Mouse (Mus musculus): Measurements from ENCODE around the gene Slc16a14.

Slc16a14 gene

DNA sequence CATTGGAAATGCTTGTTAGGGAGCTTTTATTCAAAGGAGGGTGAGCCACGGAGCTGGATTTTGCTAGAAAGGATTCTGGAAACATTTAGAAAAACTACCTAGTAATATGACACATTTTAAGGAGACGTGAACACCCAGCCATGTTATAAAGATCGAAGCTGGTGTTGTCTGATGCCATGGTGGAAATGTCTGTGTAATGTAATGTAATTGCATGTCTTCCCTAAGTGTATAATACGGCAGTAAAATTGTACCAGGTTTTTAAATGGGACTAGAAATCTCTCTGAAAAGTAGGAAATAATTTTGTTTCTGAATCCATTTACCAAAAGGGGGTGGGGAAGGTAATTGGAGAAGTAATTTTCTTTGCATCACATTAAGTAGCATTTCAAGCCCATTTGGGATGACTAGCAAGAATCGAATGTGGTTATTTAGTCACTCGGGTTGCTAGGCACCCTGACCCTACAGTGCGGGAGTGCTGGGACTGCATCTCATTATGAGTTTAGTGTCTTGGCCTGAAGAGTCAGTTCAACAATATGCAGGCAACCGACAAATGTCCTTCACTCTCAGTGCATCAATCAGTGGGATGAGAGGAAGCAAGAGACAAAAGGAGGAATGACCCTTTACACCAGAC is 24.6 kb downstream of the Slc16a14 start:
- DNase-seq (ENCODE audit: low spot score): no peak

DNA sequence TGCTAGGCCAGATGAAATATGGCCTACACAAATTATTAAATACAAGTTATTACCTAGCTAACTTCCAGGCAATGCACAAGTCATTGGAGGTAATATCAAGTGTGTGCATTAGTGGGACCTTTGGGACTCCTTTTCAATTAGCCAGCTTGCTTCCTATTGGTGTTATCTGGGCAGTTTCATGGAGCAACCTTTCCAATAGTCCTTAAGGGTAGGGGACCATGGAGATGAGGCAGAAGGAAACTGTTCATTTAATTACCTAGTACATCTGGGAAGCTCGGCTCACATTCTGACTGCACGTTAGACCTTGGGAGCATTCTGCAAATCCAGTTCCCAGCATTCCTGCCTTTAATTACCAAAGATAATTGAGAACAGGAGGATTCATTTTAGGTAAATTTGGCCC is 30.5 kb downstream of the Slc16a14 start:
- DNase-seq (ENCODE audit: low spot score): no peak

DNA sequence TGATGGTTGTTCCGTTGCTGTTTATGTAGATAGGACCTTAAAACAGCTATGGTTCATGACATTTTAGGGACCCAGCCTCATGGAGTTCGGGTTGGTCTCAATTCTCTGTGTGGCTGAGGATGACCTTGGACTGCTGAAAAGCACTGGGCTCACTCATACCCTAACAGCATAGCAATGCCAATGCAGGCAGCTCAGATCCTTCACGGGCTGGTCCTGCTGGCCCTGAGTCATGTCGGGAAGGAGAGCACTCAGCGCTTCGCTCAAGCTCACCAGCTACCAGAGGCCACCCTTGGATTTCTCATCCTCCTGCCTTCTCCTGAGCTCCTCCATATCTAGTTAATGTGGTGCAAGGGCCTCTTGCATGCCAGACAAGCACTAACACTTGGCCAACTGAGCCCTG is 35.8 kb downstream of the Slc16a14 start:
- DNase-seq (ENCODE audit: low spot score): no peak

DNA sequence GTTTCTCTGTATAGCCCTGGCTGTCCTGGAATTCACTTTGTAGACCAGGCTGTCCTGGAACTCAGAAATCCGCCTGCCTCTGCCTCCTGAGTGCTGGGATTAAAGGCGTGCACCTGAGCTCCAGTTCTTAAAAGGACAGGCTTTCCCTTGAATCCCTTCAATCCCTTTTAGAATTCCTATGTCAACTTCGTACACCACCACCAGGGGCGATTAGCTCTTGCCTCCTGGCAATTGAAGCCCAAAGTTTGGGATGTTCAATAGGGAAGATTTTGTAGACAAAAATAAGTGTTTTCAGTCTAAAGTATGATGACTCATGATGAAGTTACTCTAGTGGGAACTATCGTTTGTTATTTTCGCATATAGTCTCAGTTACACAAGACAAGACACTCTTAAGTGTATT is 37.6 kb downstream of the Slc16a14 start:
- no peak for DNase-seq (ENCODE audit: low spot score)

DNA sequence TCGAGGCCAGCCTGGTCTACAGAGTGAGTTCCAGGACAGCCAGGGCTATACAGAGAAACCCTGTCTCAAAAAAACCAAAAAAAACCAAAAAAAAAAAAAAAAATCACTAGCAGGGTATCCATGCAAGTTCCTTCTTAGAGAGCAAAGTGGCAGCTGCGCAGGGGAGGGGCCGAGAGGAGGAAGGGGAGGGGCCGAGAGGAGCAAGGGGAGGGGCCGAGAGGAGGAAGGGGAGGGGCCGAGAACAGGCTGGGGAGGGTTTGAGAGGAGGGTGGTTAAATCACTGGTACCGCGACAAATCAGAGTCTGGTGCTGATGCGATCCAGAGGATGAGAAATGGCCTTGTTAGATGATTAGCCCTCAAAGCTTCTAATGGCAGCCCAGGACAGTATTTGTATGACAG is 43.2 kb downstream of the Slc16a14 start:
- DNase-seq (ENCODE audit: low spot score): no peak

DNA sequence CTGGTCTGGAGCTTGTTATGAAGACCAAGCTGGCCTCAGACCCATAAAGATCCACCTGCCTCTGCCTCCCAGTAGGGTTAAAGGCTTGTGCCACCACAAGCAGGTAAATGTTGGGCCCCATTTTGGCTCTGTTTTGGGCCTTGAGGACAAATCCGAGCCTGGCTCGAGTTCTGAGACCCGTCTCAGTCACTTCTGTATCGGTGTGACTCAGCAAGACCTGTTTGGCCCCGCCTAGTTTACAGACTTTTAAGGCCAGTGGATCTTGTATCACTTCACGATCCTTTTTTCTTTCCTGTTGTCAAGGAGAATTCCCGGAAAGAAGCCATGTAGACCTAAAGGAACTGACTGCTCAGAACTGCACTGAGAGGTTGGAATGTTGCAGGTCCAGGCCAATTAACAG is 44.4 kb downstream of the Slc16a14 start:
- no peak for DNase-seq (ENCODE audit: low spot score)

DNA sequence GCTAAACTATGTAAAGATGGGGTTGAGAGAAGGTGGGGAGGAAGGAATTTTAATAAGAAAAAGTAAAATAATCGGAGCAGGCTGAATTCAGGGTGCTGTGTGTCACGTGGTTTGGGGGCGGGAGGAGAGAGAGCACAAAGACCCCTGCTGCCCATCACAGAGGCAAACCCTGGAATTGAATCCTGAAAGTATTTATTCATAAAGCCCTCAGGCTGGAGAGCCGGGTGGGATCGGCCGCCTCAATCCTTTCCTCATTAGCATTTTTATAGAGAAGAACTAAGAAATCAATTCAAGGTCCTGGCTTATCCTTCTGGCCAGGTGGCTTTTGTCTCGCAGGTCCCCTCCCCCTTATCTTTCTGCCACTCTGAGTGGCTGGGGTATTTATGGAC is 44.9 kb downstream of the Slc16a14 start:
- DNase-seq (ENCODE audit: low spot score): no peak

DNA sequence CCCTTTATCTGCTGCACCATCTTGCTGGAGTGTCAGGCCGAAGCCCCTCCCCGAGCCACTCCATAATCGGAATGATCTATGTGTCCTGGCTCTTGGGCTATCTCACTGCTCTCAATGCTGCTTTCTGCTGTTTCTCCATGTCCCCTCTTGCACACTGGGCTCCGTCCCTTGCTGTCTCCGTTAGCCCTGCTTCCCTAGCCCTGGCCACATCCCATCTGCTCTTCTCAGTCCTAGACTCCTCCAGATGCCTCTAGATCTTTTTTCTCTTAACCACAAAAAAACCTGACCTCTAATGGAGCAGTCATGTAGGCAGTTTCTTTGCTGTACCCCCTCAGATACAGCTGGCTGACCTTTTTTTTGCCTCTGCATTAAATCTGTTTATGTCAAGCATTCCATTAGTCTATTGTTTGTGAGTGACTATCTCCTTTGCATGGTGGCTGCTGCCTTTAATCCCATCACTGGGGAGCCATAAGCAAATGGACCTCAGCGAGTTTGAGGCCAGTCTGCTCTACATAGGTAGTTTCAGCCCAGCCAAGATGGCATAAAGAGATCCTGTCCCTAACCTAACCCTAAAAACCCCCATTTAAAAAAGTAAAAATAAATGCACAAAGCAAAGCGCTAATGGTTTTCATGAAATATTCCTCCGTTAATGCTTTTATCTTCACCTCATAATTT is 45.5 kb downstream of the Slc16a14 start:
- no peak for DNase-seq (ENCODE audit: low spot score)

DNA sequence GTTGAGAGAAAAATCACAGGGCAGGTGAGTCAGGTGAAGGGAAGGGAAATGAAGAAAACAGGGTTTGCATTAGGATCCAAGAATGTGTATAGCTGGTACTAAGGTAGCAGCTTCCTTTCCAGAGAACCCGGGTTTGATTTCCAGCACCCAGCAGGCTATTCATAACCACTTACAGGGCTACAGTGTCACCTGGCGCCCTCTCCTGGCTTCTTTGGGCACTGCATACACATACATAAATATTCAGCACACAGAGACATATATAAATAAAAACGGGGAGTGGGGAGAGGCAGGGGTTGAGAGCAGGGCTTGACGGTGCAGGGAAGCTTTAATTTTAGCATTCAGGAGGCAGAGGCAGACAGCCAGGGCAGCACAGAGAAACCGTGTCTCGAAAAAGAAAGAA is 49.0 kb downstream of the Slc16a14 start:
- no peak for DNase-seq (ENCODE audit: low spot score)

DNA sequence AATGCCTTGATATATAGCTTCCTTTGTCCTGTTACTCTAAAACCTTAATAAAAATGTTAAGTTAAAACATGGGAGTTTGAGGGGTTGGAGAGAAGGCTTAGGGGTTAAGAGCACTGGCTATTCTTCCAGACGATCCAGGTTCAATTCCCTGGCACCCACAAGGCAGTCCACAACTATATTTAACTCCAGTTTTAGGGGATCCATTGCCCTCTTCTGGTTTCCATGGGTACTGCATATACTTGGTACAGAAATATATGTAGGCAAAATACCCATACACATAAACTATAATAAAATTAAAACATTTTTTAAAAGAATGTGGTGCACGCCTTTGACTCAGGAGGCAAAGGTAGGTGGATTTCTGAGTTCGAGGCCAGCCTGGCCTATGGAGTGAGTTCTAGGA is 49.8 kb downstream of the Slc16a14 start:
- DNase-seq (ENCODE audit: low spot score): no peak

DNA sequence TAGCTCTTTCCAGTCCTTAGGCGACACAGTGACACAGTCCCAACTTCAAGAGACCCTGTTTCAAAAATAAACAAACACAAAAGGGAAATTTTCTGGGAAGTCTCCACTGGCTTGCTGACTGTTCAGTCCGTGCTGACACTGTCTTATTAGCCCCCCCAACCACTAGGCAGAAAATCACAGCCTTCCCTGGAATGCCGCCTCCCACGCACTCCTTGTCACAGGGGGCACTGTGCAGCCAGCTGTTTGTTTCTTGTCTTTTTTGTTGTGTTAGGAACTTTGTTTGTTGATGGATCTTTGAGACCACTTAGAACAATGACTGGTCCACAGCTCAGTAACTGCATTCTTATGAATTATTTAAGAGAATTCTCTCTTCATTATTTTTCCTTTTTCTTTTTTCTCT is 51.0 kb downstream of the Slc16a14 start:
- DNase-seq (ENCODE audit: low spot score): no peak

DNA sequence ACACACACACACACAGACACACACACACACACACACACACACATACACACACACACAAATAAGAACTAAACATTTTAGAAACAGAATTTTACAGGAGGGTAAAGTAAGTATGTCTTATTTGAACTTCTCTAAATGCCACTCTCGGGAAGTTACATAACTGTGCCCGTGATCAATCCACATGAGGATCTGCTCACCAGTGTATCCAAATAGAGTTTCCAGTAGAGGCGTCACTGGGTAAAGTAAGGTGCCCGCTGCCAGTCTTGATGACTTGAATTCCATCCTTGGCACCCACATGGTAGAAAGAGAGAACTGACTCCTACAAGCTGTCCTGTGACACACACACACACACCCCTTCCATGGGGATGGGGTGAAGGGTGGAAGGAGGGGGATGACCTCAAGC is 52.0 kb downstream of the Slc16a14 start:
- DNase-seq (ENCODE audit: low spot score): no peak

DNA sequence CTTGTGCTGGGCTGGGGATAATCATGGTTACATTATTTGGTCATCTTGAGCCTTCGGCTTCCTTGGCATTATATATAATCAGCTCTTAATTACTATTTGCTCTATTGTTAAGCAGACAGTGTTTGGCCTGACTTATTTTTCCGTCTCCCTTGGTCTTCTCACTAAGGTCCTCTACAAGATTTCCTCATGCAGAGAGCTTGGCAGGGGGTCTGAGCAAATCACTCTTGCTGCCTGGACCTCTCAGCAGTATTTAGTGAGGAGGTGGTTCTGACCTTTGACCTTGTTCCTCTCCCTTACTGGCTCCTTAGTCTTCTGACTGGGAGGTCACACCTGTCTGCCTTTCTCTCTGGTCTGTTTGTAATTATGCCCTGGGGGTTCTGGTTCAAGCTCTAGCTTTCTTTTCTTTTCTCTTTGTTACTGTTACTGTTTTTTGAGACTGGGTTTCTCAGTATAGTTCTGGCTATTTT is 52.8 kb downstream of the Slc16a14 start:
- DNase-seq (ENCODE audit: low spot score): no peak

DNA sequence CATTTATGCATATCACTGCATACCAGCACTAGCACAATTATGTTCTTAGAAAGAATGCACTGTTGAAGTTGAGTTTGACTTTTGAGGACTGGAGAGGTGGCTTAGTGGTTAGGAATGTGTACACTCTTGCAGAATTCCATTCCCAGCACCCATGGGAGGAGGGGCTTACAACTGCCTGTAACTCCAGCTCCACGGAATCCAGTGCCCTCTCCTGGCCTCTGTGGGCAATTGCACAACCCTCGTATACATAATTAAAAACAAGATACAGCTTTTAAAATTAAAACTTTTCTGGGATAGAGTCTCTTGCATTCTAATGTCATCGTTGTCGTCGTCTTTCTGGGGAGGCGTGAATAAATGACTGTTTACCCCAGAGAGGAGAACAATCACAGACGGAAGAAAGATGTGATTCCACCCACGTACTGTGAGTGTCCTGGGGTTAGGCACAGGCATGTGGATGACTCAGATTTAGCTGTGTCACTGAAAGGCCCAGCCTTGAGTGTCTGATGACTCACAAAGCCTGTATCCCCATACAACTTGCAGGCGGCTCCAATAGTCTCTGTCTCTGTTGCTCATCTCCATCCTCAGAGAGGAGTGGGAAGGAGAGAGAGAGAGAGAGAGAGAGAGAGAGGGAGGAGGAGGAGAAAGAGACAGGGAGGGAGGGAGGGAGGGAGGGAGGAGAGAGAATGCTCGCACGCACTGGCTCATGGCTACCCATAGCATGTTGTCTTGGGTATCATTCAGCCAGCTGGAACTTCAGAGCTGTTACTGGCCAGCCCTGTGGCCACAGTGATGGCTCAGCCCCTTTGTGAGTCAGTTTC is 53.5 kb downstream of the Slc16a14 start:
- peak; percentile 6 for DNase-seq (ENCODE audit: low spot score)

DNA sequence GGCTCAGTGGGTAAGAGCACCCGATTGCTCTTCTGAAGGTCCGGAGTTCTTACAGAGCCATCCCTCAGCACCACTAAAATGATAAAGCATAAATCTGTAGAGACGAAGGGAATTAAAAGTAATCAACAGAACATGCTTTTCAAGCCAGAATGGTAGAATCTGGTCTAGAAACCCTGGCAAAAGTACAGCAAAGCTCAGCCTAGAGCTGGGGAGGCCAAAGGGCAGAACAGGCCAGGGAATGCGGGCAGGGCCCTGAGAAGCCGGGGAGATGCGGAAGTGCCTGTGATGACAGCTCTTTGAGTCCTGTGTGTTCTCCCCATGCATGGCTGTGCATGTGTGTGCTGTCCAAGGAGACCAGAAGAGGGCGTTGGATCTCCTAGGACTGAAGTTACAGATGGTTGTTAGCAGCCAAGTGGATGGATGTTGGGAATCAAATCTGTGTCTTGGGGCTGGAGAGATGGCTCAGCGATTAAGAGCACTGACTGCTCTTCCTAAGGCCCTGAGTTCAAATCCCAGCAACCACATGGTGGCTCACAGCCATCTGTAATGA is 55.3 kb downstream of the Slc16a14 start:
- DNase-seq (ENCODE audit: low spot score): no peak

DNA sequence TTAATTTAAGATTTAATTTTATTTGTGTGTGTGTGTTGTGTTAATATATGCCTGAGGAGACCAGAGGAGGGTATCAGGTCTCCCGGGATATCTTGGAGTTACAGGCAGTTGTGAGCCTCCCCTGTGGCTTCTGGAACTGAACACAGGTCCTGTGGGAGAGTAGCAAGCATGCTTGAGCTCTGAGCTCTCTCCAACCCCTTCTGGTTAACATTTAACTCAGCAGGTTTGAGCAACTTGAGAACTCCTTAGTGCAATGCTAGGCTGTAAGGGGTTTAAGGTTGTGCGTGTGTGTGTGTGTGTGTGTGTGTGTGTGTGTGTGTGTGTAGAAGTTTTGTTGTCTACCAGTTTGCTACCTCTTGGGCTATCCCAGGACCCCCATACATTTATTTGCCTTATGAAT is 57.3 kb downstream of the Slc16a14 start:
- no peak for DNase-seq (ENCODE audit: low spot score)

DNA sequence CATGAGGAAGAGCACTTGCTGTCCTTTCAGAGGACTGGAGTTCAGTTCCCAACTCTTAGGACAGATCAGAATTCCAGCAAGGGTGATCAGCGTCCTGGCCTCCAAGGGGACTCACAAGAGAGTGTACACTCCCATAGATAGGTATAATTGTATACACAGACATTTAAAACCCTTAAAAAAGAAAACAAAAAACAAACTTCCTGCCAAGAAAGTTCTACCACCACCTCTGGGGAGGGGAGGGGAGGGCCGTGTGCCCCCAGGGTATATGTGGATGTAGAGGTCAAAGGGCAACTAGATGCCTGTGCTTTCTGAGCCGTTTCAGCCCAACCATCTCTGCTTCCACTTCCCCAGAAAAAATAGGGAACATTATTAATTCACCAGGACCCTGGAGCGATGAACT is 62.0 kb downstream of the Slc16a14 start:
- DNase-seq (ENCODE audit: low spot score): no peak

DNA sequence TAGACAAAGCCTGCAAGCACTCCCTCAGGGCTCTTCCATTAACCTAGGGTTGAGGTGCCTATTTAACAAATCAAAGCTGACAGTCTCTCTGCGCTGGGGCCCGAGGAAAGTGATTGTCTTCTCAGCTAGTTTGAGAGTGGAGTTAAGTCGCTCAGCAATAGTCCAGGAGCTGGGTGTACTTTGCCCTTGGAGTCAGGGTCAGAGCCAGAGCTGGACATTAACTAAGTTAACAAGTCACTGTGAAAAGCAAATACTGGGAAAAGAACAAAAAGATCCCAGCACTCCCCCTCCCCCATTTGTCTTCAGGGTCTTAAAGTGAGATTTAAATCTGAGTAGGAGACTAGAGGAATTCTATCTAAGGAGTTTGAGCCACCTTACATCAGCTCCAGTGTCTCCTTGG is 62.8 kb downstream of the Slc16a14 start:
- DNase-seq (ENCODE audit: low spot score): no peak

DNA sequence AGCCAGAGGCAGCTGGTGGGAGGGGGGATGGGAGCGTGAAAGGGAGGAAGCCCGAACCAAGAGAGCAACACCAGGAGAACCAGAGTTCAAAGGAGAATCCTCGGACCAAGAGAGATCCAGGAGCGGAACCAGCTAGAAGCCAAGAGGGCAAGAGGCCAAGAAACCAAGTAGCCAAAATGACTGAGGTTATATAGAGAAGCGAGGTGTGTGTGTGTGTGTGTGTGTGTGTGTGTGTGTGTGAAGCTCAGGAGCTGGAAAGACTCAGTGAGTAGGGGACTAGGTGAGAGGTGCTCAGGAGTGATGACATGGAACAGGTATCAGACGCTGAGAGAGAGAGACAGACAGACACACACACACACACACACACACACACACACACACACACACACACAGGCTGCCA is 63.8 kb downstream of the Slc16a14 start:
- no peak for DNase-seq (ENCODE audit: low spot score)

DNA sequence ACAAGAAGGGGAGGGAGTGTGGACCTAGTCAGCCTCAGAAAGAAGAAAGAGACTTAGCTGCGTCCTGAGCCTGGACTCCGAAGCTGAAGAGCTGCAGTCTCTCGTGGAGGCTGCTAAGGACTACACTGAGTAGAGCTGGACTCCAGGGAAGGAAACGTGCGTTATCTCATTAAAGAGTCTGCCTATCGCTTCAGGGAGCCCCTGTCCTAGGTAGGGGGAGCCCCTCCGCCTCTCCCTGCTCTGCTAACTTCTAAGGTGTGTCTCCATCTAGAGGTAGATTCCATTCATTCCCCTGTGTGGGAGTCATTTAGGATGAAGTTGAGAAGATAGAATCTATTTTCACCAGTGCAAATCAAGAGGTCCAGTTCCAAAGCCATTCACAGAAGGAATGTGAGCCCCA is 65.4 kb downstream of the Slc16a14 start:
- no peak for DNase-seq (ENCODE audit: low spot score)

DNA sequence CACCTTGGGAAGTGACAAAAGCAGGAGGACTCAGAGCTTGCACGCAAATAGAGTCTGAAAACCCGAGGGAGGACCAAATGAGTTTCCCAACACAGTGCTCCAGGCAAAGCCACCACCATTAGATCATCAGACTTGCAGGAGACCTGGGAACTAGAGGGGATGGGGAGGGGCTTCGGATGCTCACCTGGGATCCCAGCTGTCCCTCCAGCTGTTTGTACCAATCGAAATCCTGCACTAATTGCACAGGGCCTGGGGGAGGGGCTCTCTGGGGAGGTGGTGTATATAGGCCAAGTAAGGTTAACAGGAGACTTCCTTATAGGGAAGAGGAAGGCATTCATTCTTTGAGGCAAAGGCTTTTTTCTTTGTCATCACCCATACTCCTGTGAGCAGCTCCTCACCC is 66.1 kb downstream of the Slc16a14 start:
- no peak for DNase-seq (ENCODE audit: low spot score)

DNA sequence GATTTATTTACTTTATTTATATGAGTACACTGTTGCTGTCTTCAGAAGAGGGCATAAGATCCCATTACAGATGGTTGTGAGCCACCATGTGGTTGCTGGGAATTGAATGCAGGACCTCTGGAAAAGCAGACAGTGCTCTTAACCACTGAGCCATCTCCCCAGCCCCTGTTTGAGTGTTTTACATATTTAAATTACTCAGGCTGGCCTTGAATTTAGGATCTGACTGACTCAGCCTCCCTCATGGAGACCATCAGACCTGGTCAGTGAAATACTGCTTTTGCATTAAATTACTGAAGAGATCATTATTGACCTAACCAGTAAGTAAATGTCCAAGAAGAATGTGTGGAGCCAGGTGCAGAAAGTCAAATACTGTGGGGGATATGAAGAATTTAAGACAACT is 66.6 kb downstream of the Slc16a14 start:
- no peak for DNase-seq (ENCODE audit: low spot score)

DNA sequence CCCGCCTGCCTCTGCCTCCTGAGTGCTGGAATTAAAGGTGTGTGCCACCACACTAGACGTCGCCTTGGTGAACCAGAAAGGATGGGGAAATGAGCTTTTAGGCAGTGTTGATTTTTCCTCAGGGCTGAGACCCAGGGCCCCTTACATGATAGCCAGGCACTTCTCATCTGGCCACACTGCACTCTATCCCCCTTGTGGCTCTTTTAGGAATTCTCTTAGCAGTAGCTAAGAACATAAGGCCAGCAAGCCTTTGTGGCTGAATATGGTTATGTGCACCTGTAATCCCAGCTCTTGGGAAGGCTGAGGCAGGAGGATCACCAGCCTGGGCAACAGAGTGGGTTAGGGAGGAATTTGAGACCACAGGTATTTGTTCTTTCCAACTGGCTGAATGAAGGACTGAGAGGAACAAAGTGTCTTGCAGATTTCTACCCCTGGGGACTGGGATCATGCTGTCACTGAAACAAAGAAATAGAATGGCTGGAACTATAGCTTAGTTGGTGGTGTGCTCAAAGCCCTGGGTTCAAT is 68.2 kb downstream of the Slc16a14 start:
- DNase-seq (ENCODE audit: low spot score): no peak

Measured in layer of hippocampus, adult 11-12 months (tissue).